Mouse (Mus musculus) lung, postnatal 0 days (tissue): Measurements from ENCODE around the gene Rgs6. TPM values are rescaled to one million over a fixed set of nuclear protein-coding genes. Genes with fewer than 3 reads are reported as not detected.

Experiments
- ATAC-seq: fragments of 200-750 bp; cut with Nextera tagmentation; 2 replicates; pipeline ENCODE4 v1.8.0; 2017; ENCODE audit warnings: moderate library complexity
- DNase-seq: peaks from one replicate; pipeline ENCODE4 v3.0.0-alpha.2; 2016; ENCODE audit warnings: low spot score
- H3K27ac ChIP-seq: fragments of 300-500 bp; sonication (generic); 2 replicates; pipeline ENCODE4 v1.5.1; 2014; ENCODE audit warnings: antibody characterized with exemption, mild to moderate bottlenecking, low read length, mixed read lengths
- H3K27me3 ChIP-seq: fragments of 300-500 bp; sonication (generic); replicated peaks from 2 replicates; pipeline ENCODE4 v1.6.1; 2014; ENCODE audit warnings: low read length, mixed read lengths; ENCODE audit not compliant: insufficient read depth
- H3K36me3 ChIP-seq: fragments of 300-500 bp; sonication (generic); 2 replicates; pipeline ENCODE4 v1.6.1; 2014; ENCODE audit warnings: low read length, mixed read lengths; ENCODE audit not compliant: insufficient read depth
- H3K4me1 ChIP-seq: fragments of 300-500 bp; sonication (generic); 2 replicates; pipeline ENCODE4 v1.6.1; 2014; ENCODE audit warnings: antibody characterized with exemption, low read depth, low read length, mixed read lengths; ENCODE audit not compliant: insufficient read depth
- H3K4me2 ChIP-seq: fragments of 300-500 bp; sonication (generic); replicated peaks from 2 replicates; pipeline ENCODE4 v1.6.1; 2014; ENCODE audit warnings: low read depth, mild to moderate bottlenecking, low read length, moderate library complexity, mixed read lengths
- H3K4me3 ChIP-seq: fragments of 300-500 bp; sonication (generic); 2 replicates; pipeline ENCODE4 v1.5.1; 2014; ENCODE audit warnings: low read depth, low read length
- H3K9ac ChIP-seq: fragments of 300-500 bp; sonication (generic); replicated peaks from 2 replicates; pipeline ENCODE4 v1.6.1; 2014; ENCODE audit warnings: low read depth, mild to moderate bottlenecking
- H3K9me3 ChIP-seq: fragments of 300-500 bp; sonication (generic); 2 replicates; pipeline ENCODE4 v1.6.1; 2016; ENCODE audit warnings: low read length, mixed read lengths
- CTCF ChIP-seq: IDR thresholded peaks from 2 replicates; pipeline ENCODE4 v1.5.1; 2016; ENCODE audit warnings: antibody characterized with exemption, mild to moderate bottlenecking
- EP300 ChIP-seq: IDR thresholded peaks from 2 replicates; pipeline ENCODE4 v1.6.1; 2016; ENCODE audit warnings: antibody characterized with exemption, mild to moderate bottlenecking, control low read depth
- WGBS: fragments of 180-500 bp; shearing (Covaris S2); extraction: QIAGEN DNeasy Blood & Tissue Kit; methylation state at CpG from one replicate; pipeline ENCODE4 v1.1.7; 2014; 5-methylcytosine and 5-hydroxymethylcytosine counted together
- polyA plus RNA-seq: library from polyadenylated mRNA; unstranded; fragments of >200 nt; fragmentation: Nextera tagmentation; extraction: Ambion mirVana; gene quantifications from 2 replicates; pipeline ENCODE4 v1.2.1, GENCODE M21; 2015

The Rgs6 gene
- polyA plus RNA-seq, 1 experiment from 2014 or later = 2.6 TPM

- Histone ChIP-seq H3K9me3 (no peaks in the 10 kb centered on the region), H3K27me3 (no peaks in the 10 kb centered on the region), H3K27ac (no peak overlapping the region), H3K4me3 (no peak overlapping the region), H3K9ac (no peak overlapping the region), H3K36me3 (no peaks in the 10 kb centered on the region), H3K4me2 (no peak overlapping the region), H3K4me1 (no peaks in the 10 kb centered on the region)
- no peak for DNase-seq
- TF ChIP-seq EP300 (no peak), CTCF (no peak)
- WGBS = 80% methylated on average over 4 of the region's 4 CpGs
- no peak for ATAC-seq
These were observed 14.7 kb downstream of the Rgs6 start for GRCm38 (mm10) chr12:82602823-82603222.

DNA sequence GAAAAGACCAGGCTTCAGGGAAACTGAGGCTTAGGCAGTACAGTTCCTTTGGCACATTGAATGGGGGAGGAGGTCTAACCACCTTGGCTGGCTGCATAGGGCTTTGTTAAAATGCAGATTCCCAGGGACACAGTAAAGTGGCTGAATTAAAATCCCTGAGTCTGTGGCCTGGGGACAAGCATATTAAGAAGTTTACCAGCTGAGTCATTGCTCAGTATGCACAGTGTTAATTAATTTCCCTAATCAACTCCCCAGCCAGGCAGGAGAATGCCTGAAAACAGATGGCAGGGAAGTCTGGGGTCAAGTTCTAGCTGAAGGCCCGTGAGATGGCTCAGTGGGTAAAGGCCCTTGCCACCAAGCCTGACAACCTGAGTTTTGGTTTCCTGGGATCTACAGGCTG lies 15.2 kb downstream of the Rgs6 start:
- H3K4me1 ChIP-seq = no peaks in the 10 kb centered on the region
- TF ChIP-seq EP300 (no peak), CTCF (no peak)
- 83% methylated on average over 1 of the region's 1 CpGs for WGBS
- no peak overlapping the region for H3K9ac ChIP-seq
- no peak overlapping the region for H3K4me2 ChIP-seq
- no peaks in the 10 kb centered on the region for H3K27me3 ChIP-seq
- no peak overlapping the region for H3K4me3 ChIP-seq
- ATAC-seq = no peak
- H3K9me3 ChIP-seq = no peaks in the 10 kb centered on the region
- no peaks in the 10 kb centered on the region for H3K36me3 ChIP-seq
- no peak for DNase-seq
- H3K27ac ChIP-seq = no peak overlapping the region

DNA sequence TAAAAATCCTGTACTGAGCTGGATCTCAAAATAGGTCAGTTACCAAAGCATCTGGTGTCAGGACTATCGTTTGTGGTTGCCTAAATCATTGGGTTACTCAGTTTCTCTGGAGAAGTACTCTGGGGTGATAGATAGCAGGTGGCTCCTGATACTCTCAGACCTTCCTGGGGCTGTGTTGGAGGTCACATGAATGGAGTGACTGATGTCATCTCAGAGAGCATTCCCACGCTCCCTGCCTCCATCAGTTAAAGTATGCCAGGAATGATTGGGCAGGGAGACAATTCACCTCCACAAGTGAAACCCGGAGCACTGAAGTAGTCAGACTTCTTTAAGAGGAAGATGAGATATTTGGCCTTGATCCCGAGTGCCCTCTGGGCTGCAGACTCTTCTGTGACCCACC lies 15.9 kb downstream of the Rgs6 start:
- H3K36me3 ChIP-seq = no peaks in the 10 kb centered on the region
- H3K27ac ChIP-seq = no peak overlapping the region
- no peak overlapping the region for H3K4me3 ChIP-seq
- no peaks in the 10 kb centered on the region for H3K27me3 ChIP-seq
- WGBS = 49% methylated on average over 4 of the region's 4 CpGs
- DNase-seq = no peak
- no peak overlapping the region for H3K4me2 ChIP-seq
- no peak overlapping the region for H3K9ac ChIP-seq
- no peak for TF ChIP-seq EP300
- no peak for TF ChIP-seq CTCF
- ATAC-seq = no peak
- no peaks in the 10 kb centered on the region for H3K9me3 ChIP-seq
- H3K4me1 ChIP-seq = no peaks in the 10 kb centered on the region

DNA sequence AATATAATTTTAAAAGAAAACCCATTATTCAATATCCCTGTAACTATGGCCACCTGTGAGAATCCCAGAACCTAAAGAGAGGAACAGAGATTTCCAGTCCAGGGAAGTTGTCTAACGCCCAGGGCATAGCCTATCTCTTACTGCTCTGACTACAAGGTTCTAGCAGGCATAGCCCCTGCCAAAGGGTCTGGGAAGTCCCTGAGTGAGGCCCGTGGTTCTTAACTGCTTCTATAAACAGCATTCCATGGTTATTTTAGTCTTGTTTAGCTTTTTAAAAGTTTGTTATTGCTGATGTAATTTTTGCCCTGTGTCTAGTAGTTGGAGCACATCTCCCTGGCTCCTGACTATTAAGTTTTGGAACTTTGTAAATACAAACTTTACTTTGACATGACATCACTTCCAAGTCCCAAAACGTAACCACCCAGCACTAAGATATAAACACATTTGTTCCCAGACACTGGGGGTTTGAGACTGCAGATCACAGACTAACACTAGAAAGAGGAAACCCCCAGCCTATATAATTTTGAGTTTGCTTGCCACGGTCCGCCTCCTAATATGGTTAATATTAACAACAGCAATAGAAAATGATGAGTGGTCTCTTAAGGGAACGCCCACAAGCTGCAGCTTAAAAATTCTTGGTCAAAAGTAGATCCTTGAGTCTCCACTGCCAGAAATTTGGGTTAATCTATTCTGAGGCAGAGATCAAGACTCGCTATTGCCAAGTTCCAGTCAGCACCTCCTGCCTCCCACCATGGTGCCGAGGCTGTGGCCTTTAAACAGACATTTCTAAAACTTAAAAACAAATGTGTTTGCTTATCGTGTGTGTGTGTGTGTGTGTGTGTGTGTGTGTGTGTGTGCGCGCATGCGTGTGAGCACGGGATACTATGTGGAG lies 24.9 kb downstream of the Rgs6 start:
- no peak overlapping the region for H3K9ac ChIP-seq
- 57% methylated on average over 13 of the region's 13 CpGs for WGBS

DNA sequence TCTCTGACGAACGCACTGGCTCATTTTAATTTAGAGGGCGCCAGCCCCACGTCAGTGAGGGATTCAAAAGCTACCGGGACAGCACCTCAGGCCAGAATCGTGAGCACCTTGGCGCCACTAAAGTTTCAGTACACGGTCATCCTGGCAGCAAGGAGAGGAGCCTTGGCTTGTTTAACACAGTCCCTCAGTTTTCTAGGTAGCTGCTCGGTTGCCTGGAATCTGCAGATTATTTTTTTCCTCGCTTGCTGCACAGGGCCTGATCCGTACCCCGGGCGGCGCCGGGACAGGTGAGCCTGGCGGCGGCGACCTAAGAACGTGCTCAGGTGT lies 28.4 kb downstream of the Rgs6 start:
- H3K9me3 ChIP-seq = no peaks in the 10 kb centered on the region
- H3K4me3 ChIP-seq = peak overlapping the region; percentile 43
- H3K27me3 ChIP-seq = peaks cover 18% of the 10 kb centered on the region; the same call in 1 of the 2 replicates
- peaks cover 7% of the 10 kb centered on the region; the same call in 1 of the 2 replicates for H3K4me1 ChIP-seq
- H3K4me2 ChIP-seq = peak overlapping the region; percentile 91
- no peaks in the 10 kb centered on the region for H3K36me3 ChIP-seq
- no peak for ATAC-seq
- DNase-seq = no peak
- no peak overlapping the region for H3K9ac ChIP-seq
- H3K27ac ChIP-seq = no peak overlapping the region
- TF ChIP-seq EP300 (no peak), CTCF (no peak)
- 2% methylated on average over 19 of the region's 19 CpGs for WGBS

More for the DNA sequence above, 24.9 kb downstream of the Rgs6 start:
- H3K4me2 ChIP-seq = no peak overlapping the region
- peaks cover 7% of the 10 kb centered on the region; the same call in 1 of the 2 replicates for H3K27me3 ChIP-seq
- peak; percentile 60 for DNase-seq
- no peaks in the 10 kb centered on the region for H3K36me3 ChIP-seq
- peak; percentile 76 for ATAC-seq
- peaks cover 7% of the 10 kb centered on the region; the same call in 1 of the 2 replicates for H3K4me1 ChIP-seq
- peak; percentile 19; the same call in 1 of the 2 replicates for TF ChIP-seq EP300
- TF ChIP-seq CTCF = no peak
- H3K27ac ChIP-seq = no peak overlapping the region
- no peak overlapping the region for H3K4me3 ChIP-seq
- no peaks in the 10 kb centered on the region for H3K9me3 ChIP-seq

GRCm38 (mm10) chr12:82616813-82617681 lies 29.0 kb downstream of the Rgs6 start:
- peak; percentile 49 for TF ChIP-seq CTCF
- no peak for TF ChIP-seq EP300
- H3K9ac ChIP-seq = peak overlapping the region; percentile 34; the same call in 1 of the 2 replicates
- peaks cover 18% of the 10 kb centered on the region; the same call in 1 of the 2 replicates for H3K27me3 ChIP-seq
- ATAC-seq (peak; percentile 70), DNase-seq (peak; percentile 50)
- H3K9me3 ChIP-seq = no peaks in the 10 kb centered on the region
- no peaks in the 10 kb centered on the region for H3K36me3 ChIP-seq
- no peak overlapping the region for H3K27ac ChIP-seq
- peak overlapping the region; percentile 91 for H3K4me2 ChIP-seq
- peaks cover 7% of the 10 kb centered on the region; the same call in 1 of the 2 replicates for H3K4me1 ChIP-seq
- 1% methylated on average over 85 of the region's 86 CpGs for WGBS
- H3K4me3 ChIP-seq = peak overlapping the region; percentile 43
